Mouse (Mus musculus) limb, embryonic 11.5 days (tissue): ENCODE measurements around the gene Gm10401. TPM values are rescaled to one million over a fixed set of nuclear protein-coding genes. Genes with fewer than 3 reads are reported as not detected.

Source experiments
- ATAC-seq: fragments of 200-750 bp; cut with Nextera tagmentation; 2 replicates; pipeline ENCODE4 v1.8.0; 2017; ENCODE audit warnings: low read depth; ENCODE audit not compliant: insufficient number of reproducible peaks, low FRiP score, low TSS enrichment
- DNase-seq: peaks from one replicate; pipeline ENCODE4 v3.0.0-alpha.2; 2015; ENCODE audit warnings: low spot score
- H3K27ac ChIP-seq: fragments of 300-500 bp; sonication (generic); replicated peaks from 2 replicates; pipeline ENCODE4 v1.5.1; 2014; ENCODE audit warnings: low read depth, mild to moderate bottlenecking, low read length
- H3K27me3 ChIP-seq: fragments of 300-500 bp; sonication (generic); 2 replicates; pipeline ENCODE4 v1.6.1; 2014; ENCODE audit warnings: mild to moderate bottlenecking, low read length, mixed read lengths; ENCODE audit not compliant: control insufficient read depth, insufficient read depth
- H3K36me3 ChIP-seq: fragments of 300-500 bp; sonication (generic); 2 replicates; pipeline ENCODE4 v1.6.1; 2014; ENCODE audit warnings: mild to moderate bottlenecking, low read length, moderate library complexity, mixed read lengths; ENCODE audit not compliant: control insufficient read depth, insufficient read depth
- H3K4me1 ChIP-seq: fragments of 300-500 bp; sonication (generic); 2 replicates; pipeline ENCODE4 v1.6.1; 2014; ENCODE audit warnings: low read length, mixed read lengths; ENCODE audit not compliant: control insufficient read depth, insufficient read depth
- H3K4me2 ChIP-seq: fragments of 300-500 bp; sonication (generic); 2 replicates; pipeline ENCODE4 v1.6.1; 2014; ENCODE audit warnings: low read depth, mild to moderate bottlenecking, moderate library complexity; ENCODE audit not compliant: severe bottlenecking
- H3K4me3 ChIP-seq: fragments of 300-500 bp; sonication (generic); 2 replicates; pipeline ENCODE4 v1.5.1; 2014; ENCODE audit warnings: low read depth, low read length
- H3K9ac ChIP-seq: fragments of 300-500 bp; sonication (generic); 2 replicates; pipeline ENCODE4 v1.6.1; 2014; ENCODE audit warnings: mild to moderate bottlenecking, low read length
- H3K9me3 ChIP-seq: fragments of 300-500 bp; sonication (generic); 2 replicates; pipeline ENCODE4 v1.6.1; 2016; ENCODE audit warnings: low read length; ENCODE audit not compliant: control insufficient read depth
- WGBS: fragments of 180-500 bp; shearing (Covaris S2); extraction: QIAGEN DNeasy Blood & Tissue Kit; methylation state at CpG from one replicate; pipeline ENCODE4 v1.1.7; 2014; 5-methylcytosine and 5-hydroxymethylcytosine counted together
- polyA plus RNA-seq: library from polyadenylated mRNA; unstranded; fragments of >200 nt; fragmentation: Nextera tagmentation; extraction: Ambion mirVana; gene quantifications from 2 replicates; pipeline ENCODE4 v1.2.1, GENCODE M21; 2014

Gene Gm10401
- polyA plus RNA-seq, 1 experiment from 2014 or later, result 36.5 TPM

DNA sequence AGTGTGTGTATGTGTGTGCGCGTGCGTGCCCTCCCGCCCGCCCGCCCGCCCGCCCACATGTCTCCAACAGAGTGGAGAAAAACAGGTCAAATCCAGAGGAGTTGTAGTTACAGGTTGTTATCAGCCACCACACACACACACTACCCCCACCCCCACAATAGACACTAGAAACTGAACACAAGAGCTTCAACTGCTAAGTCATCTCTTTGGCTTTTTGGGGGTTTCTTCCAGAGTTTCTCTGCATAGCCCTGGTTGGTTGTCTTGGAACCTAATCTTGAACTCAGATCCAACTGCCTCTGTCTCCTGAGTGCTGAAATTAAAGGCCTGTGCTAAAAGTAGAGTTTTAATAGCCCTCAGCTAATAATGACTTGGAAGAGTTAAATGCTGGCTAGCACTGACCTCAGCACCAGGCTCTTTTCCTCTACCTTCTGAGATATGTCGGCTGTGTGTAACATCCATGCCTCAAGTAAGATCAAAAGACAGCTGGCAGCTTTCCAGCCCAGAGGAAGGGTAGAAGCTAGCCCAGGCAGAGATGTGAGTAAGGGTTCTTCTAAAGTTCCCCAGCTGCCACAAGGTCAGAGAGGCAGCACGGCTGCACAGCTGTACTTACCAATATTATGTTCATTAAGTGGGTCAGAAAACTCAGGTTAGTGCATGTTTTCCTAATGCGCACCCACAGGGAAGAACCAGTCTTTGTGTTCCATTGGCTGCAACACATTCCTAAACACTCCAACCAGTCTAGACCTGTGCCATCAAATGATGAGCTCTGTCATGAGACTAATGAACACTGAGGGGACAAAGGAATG, 26.8 kb downstream of the Gm10401 start:
- Histone ChIP-seq H3K4me2 (no peak overlapping the region), H3K4me1 (peaks cover 8% of the 10 kb centered on the region), H3K9ac (no peak overlapping the region), H3K9me3 (no peaks in the 10 kb centered on the region), H3K36me3 (no peaks in the 10 kb centered on the region; the same call in 1 of the 2 replicates), H3K4me3 (no peak overlapping the region), H3K27ac (no peak overlapping the region; the same call in 1 of the 2 replicates), H3K27me3 (no peaks in the 10 kb centered on the region)
- WGBS, result 84% methylated on average over 11 of the region's 11 CpGs
- DNase-seq (no peak), ATAC-seq (no peak)

DNA sequence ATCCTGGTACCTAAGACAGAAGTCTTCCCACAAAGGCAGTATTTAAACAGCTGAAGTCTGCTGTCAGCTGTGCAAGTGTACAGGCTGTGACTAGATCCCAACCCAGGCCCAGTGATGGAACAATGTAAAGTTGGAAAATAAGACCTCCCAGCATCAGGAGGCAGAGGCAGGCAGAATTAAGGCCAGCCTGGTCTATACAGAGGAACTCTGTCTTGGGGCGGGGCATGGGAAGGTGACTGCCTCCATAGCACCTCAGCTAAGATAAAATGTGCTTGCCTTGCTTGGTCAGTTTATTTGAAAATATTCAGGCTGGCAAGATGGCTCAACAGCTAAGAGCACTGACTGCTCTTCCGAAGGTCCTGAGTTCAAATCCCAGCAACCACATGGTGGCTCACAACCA, 27.6 kb downstream of the Gm10401 start:
- peaks cover 8% of the 10 kb centered on the region for H3K4me1 ChIP-seq
- no peaks in the 10 kb centered on the region for H3K9me3 ChIP-seq
- DNase-seq (no peak), ATAC-seq (no peak)
- no peak overlapping the region for H3K4me2 ChIP-seq
- H3K36me3 ChIP-seq, result no peaks in the 10 kb centered on the region
- WGBS, result 97% methylated on average over 2 of the region's 2 CpGs
- H3K27me3 ChIP-seq, result no peaks in the 10 kb centered on the region
- H3K9ac ChIP-seq, result no peak overlapping the region
- no peak overlapping the region for H3K27ac ChIP-seq
- H3K4me3 ChIP-seq, result no peak overlapping the region

DNA sequence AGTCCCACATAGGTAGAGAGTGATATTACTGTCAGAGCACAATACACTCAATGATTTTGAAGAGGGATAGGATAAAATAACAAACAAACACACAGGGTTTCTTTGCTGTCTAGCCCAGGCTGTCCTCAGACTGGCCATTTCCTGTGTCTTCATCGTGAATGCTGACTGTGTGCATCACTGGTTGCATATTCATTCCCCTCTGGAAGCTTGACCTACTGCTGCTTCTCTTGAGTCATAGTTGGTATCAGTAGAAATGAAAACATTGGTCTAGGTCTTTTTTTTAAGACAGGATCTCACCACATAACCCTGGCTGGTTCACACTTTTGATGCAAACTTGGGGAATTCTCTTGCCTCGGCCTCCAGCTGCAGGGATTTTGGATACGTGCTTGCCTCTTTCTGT, 28.5 kb downstream of the Gm10401 start:
- H3K4me3 ChIP-seq, result no peak overlapping the region
- H3K9ac ChIP-seq, result no peak overlapping the region
- 88% methylated on average over 3 of the region's 3 CpGs for WGBS
- no peaks in the 10 kb centered on the region for H3K9me3 ChIP-seq
- H3K27me3 ChIP-seq, result no peaks in the 10 kb centered on the region
- H3K36me3 ChIP-seq, result no peaks in the 10 kb centered on the region
- H3K27ac ChIP-seq, result no peak overlapping the region
- ATAC-seq (no peak), DNase-seq (no peak)
- H3K4me1 ChIP-seq, result peaks cover 8% of the 10 kb centered on the region
- no peak overlapping the region for H3K4me2 ChIP-seq

DNA sequence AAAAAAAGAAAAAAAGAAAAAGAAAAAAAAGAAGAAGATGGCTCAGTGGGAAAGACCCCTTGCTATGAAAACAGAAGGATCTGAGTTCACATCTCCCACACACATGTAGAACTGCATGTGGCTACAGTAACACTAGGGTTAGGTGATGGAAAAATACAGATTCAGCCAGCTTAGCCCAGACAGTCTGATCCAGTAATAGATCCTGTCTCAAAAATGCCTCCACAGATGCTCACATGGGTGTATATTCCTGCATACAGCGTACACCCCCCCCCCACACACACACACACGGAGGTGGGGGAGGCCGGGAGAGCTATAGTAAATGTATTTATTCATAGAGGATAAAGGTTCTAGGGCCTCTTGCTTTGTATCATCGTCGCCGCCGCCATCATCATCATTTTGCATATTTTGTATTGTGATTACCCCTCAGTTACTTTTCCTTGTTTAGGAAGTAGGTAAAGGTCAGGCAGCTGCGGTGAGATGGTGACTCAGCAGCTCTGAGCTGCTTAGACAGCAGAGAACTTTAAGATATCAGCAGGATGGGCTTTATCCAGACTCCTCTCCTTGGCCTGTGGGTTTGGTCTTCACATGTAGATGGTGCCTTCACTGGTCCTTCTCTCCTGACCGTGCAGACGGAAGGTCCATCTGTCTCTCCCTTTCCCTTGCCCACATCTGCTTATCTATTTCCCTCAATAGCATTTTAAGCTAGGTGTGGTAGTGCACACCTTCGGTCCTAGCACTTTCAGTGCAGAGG, 29.2 kb downstream of the Gm10401 start:
- no peak overlapping the region for H3K9ac ChIP-seq
- H3K4me1 ChIP-seq, result peaks cover 8% of the 10 kb centered on the region
- H3K36me3 ChIP-seq, result no peaks in the 10 kb centered on the region; the same call in 1 of the 2 replicates
- no peak overlapping the region for H3K4me3 ChIP-seq
- H3K27ac ChIP-seq, result no peak overlapping the region
- ATAC-seq, result no peak
- no peak overlapping the region for H3K4me2 ChIP-seq
- H3K9me3 ChIP-seq, result no peaks in the 10 kb centered on the region
- no peaks in the 10 kb centered on the region for H3K27me3 ChIP-seq
- no peak for DNase-seq
- 96% methylated on average over 11 of the region's 11 CpGs for WGBS

DNA sequence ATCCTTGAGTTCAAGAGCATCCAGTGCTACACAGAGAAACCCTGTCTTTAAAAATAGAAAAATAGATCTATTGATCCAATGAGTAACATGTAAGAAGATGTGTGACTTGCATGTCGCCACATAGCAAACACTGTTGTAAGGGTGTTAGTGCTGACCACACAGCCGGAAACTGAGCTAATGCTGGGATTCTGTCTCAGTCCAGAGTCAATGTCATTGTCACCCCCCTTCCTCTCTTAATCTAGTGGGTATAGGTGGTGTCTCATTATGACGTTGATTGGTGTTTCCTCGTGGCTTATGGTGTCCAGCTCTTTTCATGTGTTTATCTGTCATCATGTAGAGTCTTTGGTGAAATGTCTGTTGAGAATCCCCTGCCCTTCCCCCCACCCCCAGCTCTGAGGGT, 31.9 kb downstream of the Gm10401 start:
- Histone ChIP-seq H3K4me3 (no peak overlapping the region), H3K9ac (no peak overlapping the region), H3K4me2 (no peak overlapping the region), H3K4me1 (no peaks in the 10 kb centered on the region), H3K36me3 (peaks cover 2% of the 10 kb centered on the region; the same call in 1 of the 2 replicates), H3K9me3 (no peaks in the 10 kb centered on the region), H3K27ac (no peak overlapping the region), H3K27me3 (no peaks in the 10 kb centered on the region)
- DNase-seq (no peak), ATAC-seq (no peak)
- WGBS, result 78% methylated on average over 4 of the region's 4 CpGs

DNA sequence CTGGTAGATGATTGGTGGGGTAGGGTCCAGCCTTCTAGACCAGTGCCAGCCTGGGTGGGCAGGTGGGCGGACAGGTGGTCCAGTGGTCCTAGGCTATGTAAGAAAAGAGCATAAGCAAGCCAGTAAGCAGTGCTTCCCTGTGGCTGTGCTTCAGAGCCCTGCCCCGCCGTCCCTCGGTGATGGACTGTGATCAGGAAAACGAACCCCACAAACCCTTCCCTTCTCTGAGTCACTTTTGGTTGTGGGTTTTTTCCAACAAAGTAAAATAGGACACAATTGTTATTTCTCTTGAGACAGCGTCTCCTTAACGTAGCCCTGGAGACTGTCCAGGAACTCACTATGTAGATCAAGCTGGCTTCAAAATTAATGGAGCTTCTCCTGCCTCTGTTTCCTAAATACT, 34.7 kb downstream of the Gm10401 start:
- H3K4me1 ChIP-seq, result no peaks in the 10 kb centered on the region
- 94% methylated on average over 7 of the region's 7 CpGs for WGBS
- H3K36me3 ChIP-seq, result peaks cover 2% of the 10 kb centered on the region; the same call in 1 of the 2 replicates
- ATAC-seq (no peak), DNase-seq (no peak)
- H3K4me2 ChIP-seq, result no peak overlapping the region
- H3K27me3 ChIP-seq, result no peaks in the 10 kb centered on the region
- H3K27ac ChIP-seq, result no peak overlapping the region
- H3K4me3 ChIP-seq, result no peak overlapping the region
- H3K9me3 ChIP-seq, result no peaks in the 10 kb centered on the region
- H3K9ac ChIP-seq, result no peak overlapping the region

DNA sequence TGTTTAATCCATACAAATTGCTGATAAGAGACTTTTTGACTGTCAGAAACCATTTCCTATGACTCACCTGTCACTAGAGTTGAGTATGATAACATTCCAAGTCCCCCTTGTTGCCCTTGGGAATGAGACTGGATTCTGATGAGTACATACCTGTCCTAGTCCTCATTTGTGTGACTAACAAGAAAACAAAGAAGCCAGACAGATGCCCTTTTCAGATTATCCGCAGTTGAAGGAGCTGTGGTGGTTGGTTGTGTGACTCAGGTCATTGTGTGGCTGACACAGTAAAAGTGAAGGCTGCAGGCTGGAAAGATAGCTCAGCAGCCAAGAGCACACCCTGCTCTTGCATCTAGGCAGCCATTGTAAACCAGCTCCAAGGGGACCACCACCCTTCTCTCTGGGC, 35.5 kb downstream of the Gm10401 start:
- Histone ChIP-seq H3K27me3 (no peaks in the 10 kb centered on the region), H3K4me2 (no peak overlapping the region), H3K4me1 (no peaks in the 10 kb centered on the region), H3K4me3 (no peak overlapping the region), H3K9ac (no peak overlapping the region), H3K36me3 (peaks cover 2% of the 10 kb centered on the region; the same call in 1 of the 2 replicates), H3K27ac (no peak overlapping the region), H3K9me3 (no peaks in the 10 kb centered on the region)
- 85% methylated on average over 1 of the region's 1 CpGs for WGBS
- no peak for ATAC-seq
- no peak for DNase-seq

DNA sequence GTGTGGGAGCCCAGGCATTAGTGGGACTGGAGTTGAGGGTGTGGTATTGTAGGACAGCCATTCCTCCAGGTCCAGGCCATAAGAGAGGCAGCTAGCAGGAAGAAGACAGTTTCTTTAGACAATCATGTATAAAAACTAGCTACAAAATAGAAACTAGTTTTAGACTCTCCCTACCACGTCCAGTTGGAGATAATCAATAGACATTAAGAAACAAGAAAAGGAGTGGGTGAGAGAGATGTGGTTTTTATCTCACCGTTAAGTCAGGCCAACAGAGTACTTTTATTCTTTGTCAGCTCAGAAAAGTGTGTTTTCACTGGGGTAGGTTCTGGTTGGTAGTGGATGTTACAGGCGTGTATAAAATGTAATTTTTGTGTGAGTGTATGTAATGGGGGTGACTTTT, 37.1 kb downstream of the Gm10401 start:
- no peak for DNase-seq
- ATAC-seq, result no peak
- no peak overlapping the region for H3K27ac ChIP-seq
- no peaks in the 10 kb centered on the region for H3K9me3 ChIP-seq
- no peak overlapping the region for H3K4me2 ChIP-seq
- no peak overlapping the region for H3K4me3 ChIP-seq
- H3K9ac ChIP-seq, result no peak overlapping the region
- H3K4me1 ChIP-seq, result no peaks in the 10 kb centered on the region
- no peaks in the 10 kb centered on the region for H3K27me3 ChIP-seq
- WGBS, result 91% methylated on average over 3 of the region's 3 CpGs
- peaks cover 2% of the 10 kb centered on the region; the same call in 1 of the 2 replicates for H3K36me3 ChIP-seq
